Mouse (Mus musculus) G1E (cell line): ENCODE results near the gene Eif4a1.

Source experiments
- CTCF ChIP-seq: IDR thresholded peaks from 2 replicates; pipeline ENCODE4 v1.5.1; 2012; ENCODE audit warnings: low read depth, low read length, inconsistent platforms, mixed read lengths
- GATA1 ChIP-seq: IDR thresholded peaks from 2 replicates; pipeline ENCODE4 v1.6.1; 2012; ENCODE audit warnings: borderline replicate concordance, low read length, inconsistent platforms, mixed read lengths
- GATA2 ChIP-seq: IDR thresholded peaks from 2 replicates; pipeline ENCODE4 v1.6.1; 2012; ENCODE audit warnings: low read depth, low read length, inconsistent platforms, borderline replicate concordance
- POLR2AphosphoS5 ChIP-seq: IDR thresholded peaks from 2 replicates; pipeline ENCODE4 v1.6.1; 2012; ENCODE audit warnings: low read depth, low read length, inconsistent platforms; ENCODE audit not compliant: insufficient replicate concordance
- TAL1 ChIP-seq: conservative IDR thresholded peaks from 2 replicates; pipeline ENCODE4 v1.6.1; 2012; ENCODE audit warnings: low read depth, low read length, inconsistent platforms, mixed read lengths

DNA sequence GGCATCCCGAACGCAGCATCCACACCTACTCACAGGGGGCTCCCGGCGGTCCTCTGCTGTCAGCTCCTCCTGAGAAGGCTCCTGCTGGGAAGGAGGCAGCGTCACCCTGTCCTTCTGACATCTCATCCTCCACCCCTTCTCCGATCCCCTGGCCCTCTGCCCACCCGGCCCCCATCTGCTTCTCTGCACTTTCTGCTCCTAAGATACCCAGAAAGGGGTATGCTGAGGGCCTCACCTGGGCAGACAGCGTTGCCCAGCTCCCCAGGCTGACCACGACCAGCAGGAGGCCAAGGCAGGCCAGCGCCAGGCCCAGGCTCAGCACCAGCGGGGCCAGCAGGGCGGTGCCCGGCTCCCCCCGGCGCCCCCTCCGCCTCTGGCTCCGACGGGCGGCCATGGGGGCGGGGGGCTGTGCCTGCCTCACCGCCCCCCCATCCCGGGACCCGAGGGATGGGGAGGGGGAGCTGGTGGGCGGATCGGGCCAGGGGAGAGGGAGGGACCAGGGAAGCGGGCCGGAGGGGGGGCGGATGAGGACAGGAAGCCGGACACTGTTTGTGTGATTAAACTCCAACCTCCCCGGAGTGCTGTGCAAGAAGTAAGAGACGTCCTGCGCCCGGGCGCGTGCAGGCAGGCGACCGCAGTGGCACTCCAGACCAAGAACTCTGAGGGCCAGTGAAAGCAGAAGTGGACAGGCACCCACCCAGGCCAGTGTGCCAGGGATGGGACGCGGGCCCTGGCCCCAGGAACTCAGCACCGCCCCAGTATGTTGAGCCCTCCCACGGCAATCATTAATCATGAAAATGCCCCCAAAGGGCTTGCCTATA, 23.3 kb upstream of the Eif4a1 start, which contains the start of the genes Tnfsf12 and Tnfsfm13:
- TF ChIP-seq GATA1 (no peak), CTCF (no peak), GATA2 (no peak), TAL1 (no peak), POLR2AphosphoS5 (no peak)
